Mouse (Mus musculus): ENCODE data around the gene Clca4a.
"Not testable (repeated sequence)": the region's sequence is repeated elsewhere in the genome, so short reads cannot be mapped to it uniquely, and the experiment has no call there.

Gene Clca4a

GRCm38 (mm10) chr3:144974945-144975344, at the start of gene Clca4a:
Gene Clca4a, minus strand, starts transcription at chr3:144975045.
- no peak for DNase-seq (ENCODE audit: low read depth)

DNA sequence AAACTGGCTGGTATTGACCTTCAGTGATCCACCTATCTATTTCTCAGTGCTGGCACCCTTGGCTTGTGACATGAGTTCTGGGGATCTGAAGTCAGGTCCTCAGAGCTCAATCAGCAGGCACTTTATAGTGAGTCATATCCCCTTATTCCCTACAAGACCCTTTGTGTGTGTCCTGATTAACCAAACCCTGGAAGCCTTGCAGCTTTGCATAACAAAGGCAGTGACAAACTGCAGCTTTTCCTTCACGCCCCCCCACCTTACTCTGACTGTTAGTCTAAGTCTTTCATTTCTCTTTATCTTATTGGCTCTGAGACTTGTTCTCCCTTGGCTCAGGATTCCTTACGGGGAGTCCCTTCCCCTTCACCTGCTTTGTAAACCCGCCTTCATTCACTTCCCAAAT, 43.0 kb upstream of the Clca4a start:
- DNase-seq (ENCODE audit: low read depth), result no peak

DNA sequence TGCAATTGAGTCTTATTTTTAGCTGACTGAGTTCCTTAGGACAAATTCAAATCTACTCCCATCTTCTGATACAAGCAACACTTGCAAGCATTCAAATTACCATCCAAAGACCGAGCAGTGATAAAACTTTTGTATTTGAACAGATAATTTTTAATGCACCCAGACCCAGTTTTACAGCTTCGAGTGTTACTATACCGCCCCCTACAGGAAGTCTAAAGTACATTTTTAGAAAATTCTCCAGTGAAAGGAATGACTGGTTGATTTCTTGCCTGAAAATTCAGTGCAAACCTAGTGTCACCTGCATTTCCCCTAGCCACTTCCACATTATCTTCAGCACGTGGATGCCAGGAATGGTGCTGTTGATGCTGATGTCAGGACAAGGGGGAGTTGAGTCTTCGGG, 29.6 kb upstream of the Clca4a start:
- no peak for DNase-seq (ENCODE audit: low read depth)

GRCm38 (mm10) chr3:145000912-145001311, 26.1 kb upstream of the Clca4a start:
- DNase-seq (ENCODE audit: low read depth), result no peak

GRCm38 (mm10) chr3:144993055-144993454, 18.2 kb upstream of the Clca4a start:
- DNase-seq (ENCODE audit: low read depth), result no peak

GRCm38 (mm10) chr3:144992618-144993017, 17.8 kb upstream of the Clca4a start:
- no peak for DNase-seq (ENCODE audit: low read depth)

GRCm38 (mm10) chr3:144985890-144986289, 11.0 kb upstream of the Clca4a start:
- no peak for DNase-seq (ENCODE audit: low read depth)

DNA sequence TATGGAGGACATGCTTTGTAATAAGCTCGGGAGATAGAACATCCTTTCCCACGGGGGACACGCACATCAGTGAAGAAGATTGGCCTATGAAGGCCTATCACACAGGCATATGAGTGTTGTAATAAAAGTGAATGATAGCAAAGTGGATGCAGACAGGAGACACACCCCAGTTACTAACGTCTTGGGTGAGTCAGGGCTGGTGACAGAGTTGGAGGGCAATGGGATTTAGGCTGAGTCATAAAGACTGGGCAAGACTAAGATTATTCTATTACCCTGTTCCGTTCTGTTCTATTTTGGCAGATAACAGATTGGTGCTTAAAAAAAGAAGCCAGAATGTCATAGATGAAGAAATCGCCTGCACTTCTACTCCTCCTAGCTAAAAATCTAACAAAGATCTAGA, 5.7 kb upstream of the Clca4a start:
- no peak for DNase-seq (ENCODE audit: low read depth)

- DNase-seq (ENCODE audit: low read depth), result no peak
Measured at GRCm38 (mm10) chr3:144977631-144978030, 2.8 kb upstream of the Clca4a start.

DNA sequence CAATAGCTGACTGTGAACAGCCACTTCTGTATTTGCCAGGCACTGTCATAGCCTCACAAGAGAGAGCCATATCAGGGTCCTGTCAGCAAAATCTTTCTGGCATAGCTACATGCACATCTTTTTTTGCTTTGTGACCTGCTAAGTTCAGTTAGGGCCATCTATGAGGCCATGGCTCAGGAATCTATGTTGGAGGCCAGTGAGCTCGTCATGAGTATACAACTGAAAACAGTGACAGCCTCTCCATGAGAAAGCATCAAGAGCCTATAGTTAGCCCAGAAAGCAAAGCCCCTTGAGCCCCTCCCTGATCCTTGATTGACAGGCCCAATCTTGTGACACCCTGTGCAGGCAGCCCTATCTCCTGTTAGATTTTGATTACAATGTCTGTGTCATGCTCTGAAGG, 1.2 kb upstream of the Clca4a start:
- DNase-seq (ENCODE audit: low read depth), result no peak

- DNase-seq (ENCODE audit: low read depth), result no peak
Measured at GRCm38 (mm10) chr3:144971553-144972270, 3.1 kb downstream of the Clca4a start.

DNA sequence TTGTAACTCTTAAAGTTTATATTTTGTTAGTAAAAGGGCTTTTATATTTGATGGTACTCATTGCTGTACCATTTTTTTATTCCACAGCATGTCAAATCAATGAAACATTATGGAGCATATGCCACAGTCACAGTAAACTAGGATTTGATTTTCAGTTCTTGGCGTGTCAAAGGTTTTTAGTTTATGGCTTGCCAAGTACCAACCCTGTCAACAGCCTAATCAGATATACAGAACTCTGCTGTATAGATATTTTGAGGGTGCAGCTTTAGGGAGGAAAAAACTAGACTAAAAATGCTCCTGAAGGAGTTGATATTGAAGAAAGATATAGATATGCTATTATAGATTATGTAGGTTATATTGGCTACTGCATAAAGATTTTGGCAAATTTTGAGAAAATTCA, 5.1 kb downstream of the Clca4a start:
- no peak for DNase-seq (ENCODE audit: low read depth)

- no peak for DNase-seq (ENCODE audit: low read depth)
Measured at GRCm38 (mm10) chr3:144966074-144966473, 8.8 kb downstream of the Clca4a start.

DNA sequence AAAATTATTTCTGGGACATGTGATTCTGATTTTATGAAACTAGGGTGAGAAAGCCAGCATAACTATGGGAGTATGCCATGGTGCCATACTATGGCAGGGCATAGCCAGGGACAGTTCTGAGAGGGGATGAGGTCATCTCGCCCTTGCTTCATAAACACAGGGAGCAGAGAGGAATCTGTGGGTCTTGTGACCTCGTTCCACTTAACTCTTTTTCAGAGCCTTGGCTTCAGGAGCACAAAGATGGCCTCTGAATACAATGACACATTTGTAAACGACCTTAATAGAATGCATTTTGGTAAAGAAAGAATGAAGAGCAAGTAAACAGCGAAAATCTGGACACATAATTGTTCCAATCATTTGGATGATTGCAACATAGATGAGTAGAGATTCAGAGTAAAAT, 24.0 kb downstream of the Clca4a start:
- DNase-seq (ENCODE audit: low read depth), result no peak

DNA sequence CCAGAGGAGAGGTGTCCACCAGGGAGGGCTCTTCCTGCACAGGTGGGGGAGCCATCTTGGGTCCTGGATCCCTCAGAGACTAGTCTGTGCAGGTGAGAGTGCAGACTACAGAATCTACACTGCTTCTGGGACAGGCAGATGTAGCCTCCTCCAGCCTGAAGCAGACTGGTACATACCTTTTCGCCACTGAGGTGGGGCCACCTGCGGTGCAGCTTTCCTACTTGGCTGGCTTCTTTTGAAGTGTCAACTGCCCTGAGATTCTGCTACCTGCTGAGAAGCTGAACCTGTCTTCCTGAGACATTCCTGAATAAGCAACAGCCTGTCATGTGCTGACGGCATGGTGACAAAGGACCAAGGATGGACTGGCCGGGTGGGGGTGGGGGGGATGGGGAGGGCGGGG, 27.5 kb downstream of the Clca4a start:
- DNase-seq (ENCODE audit: low read depth), result not testable (repeated sequence)

- not testable (repeated sequence) for DNase-seq (ENCODE audit: low read depth)
Measured at GRCm38 (mm10) chr3:144933625-144934024, 41.2 kb downstream of the Clca4a start.

GRCm38 (mm10) chr3:144933011-144933491, 41.8 kb downstream of the Clca4a start:
- no peak for DNase-seq (ENCODE audit: low read depth)

- DNase-seq (ENCODE audit: low read depth), result no peak
Measured at GRCm38 (mm10) chr3:144932335-144932734, 42.5 kb downstream of the Clca4a start, which contains the start of gene Clca4b. Gene Clca4b, minus strand, starts transcription at chr3:144932529.

- DNase-seq (ENCODE audit: low read depth), result no peak
Measured at GRCm38 (mm10) chr3:144914014-144914413, 60.8 kb downstream of the Clca4a start.
